Mouse (Mus musculus): Measurements from ENCODE around the gene AF067063. TPM values are rescaled to one million over a fixed set of nuclear protein-coding genes. Genes with fewer than 3 reads are reported as not detected.

AF067063 gene
- not detected in 2 replicates for polyA plus RNA-seq (2021; fragmentation: Nextera tagmentation)
- long read RNA-seq, experiment 1, result 0 reads
- long read RNA-seq, experiment 2, result 0 reads

DNA sequence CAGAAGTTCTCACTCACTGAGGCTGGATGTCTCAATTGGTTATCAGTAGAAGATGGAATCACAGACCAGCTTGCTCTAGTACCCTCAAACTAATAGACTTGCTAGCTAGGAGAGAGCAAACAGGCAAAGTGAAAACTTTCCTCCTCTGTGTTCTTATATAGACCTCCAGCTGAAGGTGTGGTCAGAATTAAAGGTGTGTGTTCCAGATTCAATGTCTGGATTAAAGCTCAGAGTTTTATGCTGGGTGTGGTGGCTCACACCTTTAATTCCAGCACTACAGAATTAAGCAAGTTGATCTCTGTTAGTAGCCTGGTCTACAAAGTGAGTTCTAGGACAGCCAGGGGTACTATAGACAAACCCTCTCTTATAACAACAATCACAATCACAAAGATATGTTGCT, at the start of gene AF067063:
AF067063 (minus strand) TSS at position 101 of the 400 bp plus-strand sequence.

DNA sequence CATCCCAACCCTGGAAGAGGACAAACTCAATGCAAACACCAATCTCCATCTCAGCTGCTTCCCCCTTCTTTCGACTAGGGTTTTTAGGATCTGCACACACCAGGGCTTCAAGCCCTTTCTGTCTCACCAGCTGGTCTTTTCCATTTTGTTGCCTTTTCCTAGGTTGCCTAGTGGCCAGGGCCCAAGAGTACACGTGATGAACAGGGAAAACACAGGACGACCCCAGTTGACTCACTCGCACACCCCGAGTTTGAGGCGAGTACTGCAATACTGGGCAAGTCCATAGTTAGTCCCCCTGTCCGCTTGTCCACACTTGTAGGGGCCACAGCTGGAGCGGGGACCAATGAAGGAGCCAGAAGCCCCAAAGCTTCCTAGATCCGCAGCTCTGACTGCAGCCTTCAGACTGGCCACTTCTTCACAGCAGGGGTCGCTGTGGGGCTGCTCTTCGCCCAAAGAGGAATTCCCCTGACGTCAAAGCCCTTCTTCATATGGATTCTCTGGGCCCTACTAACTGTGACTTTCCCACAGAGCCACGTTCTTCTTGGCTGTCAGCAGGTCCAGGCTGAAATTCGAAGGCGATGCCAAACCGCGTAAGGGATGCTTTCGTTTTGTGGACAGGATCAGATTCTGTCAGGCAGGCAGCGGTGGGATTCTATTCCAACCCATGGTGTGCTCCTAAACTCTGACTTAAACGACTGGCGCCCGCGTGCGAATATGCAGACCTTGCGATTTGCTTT, 5.5 kb upstream of the AF067063 start, which contains the start of gene D13Ertd608e:
D13Ertd608e (plus strand) TSS at position 687 of the 737 bp plus-strand sequence.

DNA sequence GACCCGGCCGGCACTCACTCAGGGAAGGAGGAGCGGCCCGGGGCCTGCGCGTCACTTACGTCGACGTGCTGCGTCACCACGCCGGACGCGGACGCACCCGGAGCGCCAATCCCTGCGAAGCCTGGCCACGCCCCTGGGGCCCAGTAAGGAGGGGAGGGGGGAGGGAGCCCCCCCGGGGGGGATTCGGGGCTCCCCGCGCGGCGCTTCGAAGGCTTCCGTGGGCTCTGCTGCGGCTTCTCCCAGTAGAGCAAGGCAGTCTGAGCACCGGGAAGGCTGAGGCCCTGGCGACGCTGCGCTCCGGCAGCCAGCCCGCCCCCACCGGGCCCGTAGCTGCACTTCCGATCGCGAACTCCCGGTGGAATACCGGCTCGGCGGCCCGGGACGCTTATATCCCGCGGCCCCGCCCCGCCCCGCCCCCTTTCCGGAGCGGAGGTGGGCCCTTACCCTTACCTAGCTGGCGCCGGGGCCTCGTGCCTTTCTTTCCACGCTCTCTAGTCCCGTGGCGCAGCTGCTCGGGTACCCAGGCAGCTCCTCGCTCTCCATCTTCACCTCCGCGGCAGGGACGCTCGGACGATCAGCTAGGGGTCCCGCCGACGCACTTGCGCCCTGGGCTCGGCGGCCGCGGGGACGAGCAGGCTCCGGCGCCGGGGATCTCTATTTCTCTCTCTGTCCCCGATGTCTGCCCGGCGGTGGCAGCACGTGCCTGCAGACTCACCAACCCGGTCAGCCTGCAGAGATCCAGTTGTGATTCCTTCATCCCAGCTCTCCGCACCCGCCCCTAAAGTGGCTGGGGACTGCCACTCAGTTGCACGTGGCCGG, 39.0 kb downstream of the AF067063 start, which contains the start of gene Zfp131:
Zfp131 (minus strand) TSS at position 129 of the 819 bp plus-strand sequence.

Other genes with a start within 250 kb of the AF067063 start
- gene Ccl28, start 206.4 kb downstream of the AF067063 start, polyA plus RNA-seq (2021; fragmentation: Nextera tagmentation), result 0.15 and 0.29 TPM in 2 replicates
- gene Hmgcs1, start 139.8 kb downstream of the AF067063 start, polyA plus RNA-seq (2021; fragmentation: Nextera tagmentation), result 176 and 180 TPM in 2 replicates
- 9.2 and 12.5 TPM in 2 replicates for gene Nim1k, start 74.3 kb downstream of the AF067063 start, polyA plus RNA-seq (2021; fragmentation: Nextera tagmentation)
- gene Zfp131, start 39.3 kb downstream of the AF067063 start, polyA plus RNA-seq (2021; fragmentation: Nextera tagmentation), result 22.3 and 39.3 TPM in 2 replicates
- gene D13Ertd608e, start 5.8 kb upstream of the AF067063 start, polyA plus RNA-seq (2021; fragmentation: Nextera tagmentation), result not detected in 2 replicates
- gene Tcstv1, start 64.6 kb upstream of the AF067063 start, polyA plus RNA-seq (2021; fragmentation: Nextera tagmentation), result not detected in 2 replicates
- gene Gm21761, start 99.1 kb upstream of the AF067063 start, polyA plus RNA-seq (2021; fragmentation: Nextera tagmentation), result not detected in 2 replicates
- gene B020031M17Rik, start 120.6 kb upstream of the AF067063 start, polyA plus RNA-seq (2021; fragmentation: Nextera tagmentation), result not detected in 2 replicates
- not detected in 2 replicates for gene Gm36079, start 196.8 kb upstream of the AF067063 start, polyA plus RNA-seq (2021; fragmentation: Nextera tagmentation)
- gene Gm21188, start 222.0 kb upstream of the AF067063 start, polyA plus RNA-seq (2021; fragmentation: Nextera tagmentation), result not detected in 2 replicates